Mouse (Mus musculus): ENCODE results near the gene Chrdl2.

DNA sequence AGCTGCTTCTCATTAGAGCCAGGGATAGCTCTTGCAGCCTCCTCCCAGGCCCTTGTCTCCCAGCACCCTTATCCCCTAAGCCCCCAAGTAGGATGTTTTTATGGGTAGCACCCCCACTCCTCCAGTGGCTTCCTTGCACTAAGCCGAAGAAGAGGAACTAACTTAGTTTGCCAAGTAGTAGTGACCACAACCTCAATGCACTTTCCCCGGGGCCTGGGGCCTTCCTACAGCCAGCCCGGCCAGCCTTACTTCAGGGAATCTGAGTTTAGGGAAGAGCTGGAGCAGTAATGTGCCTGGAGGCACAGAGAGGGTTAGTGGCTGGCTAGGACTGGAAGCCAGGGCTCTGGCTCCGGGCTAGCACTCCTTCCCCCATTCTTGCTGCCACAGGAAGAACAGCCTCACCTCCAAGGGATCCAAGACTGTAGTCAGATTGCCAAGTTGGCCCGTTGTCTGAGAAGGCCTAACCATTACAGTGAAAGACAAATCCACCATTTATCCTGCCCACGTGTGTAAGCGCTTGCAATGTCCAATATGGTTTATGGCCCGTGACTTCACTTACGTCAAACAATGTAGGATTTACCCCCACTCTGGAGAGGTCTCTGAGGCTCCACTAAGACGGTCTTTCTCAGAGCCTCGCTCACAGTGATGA lies 29.0 kb downstream of the Chrdl2 start:
- TF ChIP-seq POLR2A (IDR thresholded peaks at IDR 0.05; ENCODE audit: extremely low read depth, insufficient read depth, low read length) = no peak
- TF ChIP-seq CTCF (IDR thresholded peaks at IDR 0.05; ENCODE audit: low read depth, low read length) = no peak

Data from liver, adult 2 months (tissue).